Mouse (Mus musculus) left cerebral cortex, postnatal 14 days (tissue): ENCODE data around the gene G3bp1. TPM values are rescaled to one million over a fixed set of nuclear protein-coding genes. Genes with fewer than 3 reads are reported as not detected.

Experiments
- DNase-seq, 2 experiments: peaks; one replicate each; pipeline ENCODE4 v3.0.0; 2021 to 2022; ENCODE audit warnings: low spot score in 2 of 2, mixed read lengths in 1 of 2
- intact Hi-C: fragments of 180-260 bp; cut with DNase I; formaldehyde crosslinking; loops from one replicate; pipeline ENCODE4 v1.15.1; 2025
- long read RNA-seq, 2 experiments: library from polyadenylated mRNA; stranded (forward); transcript quantifications; one replicate each; pipeline ENCODE4 v2.0.0; 2021
- total RNA-seq, 2 experiments: library from RNA; stranded (reverse); gene quantifications; 2 replicates each; pipeline ENCODE4 v1.2.3; 2021

The G3bp1 gene
- 10 to 100 TPM; 38.1 to 38.8 TPM for total RNA-seq
- long read RNA-seq, experiment 1, full-length matches to known transcripts: 277 of 335 reads
- long read RNA-seq, experiment 1, partial matches to known transcripts: 7 of 335 reads
- long read RNA-seq, experiment 1, other reads (novel, unspliced or antisense): 51 of 335 reads
- long read RNA-seq, experiment 2, full-length matches to known transcripts: 289 of 340 reads
- long read RNA-seq, experiment 2, partial matches to known transcripts: 6 of 340 reads
- long read RNA-seq, experiment 2, other reads (novel, unspliced or antisense): 45 of 340 reads

- DNase-seq: peak; percentile 100
- intact Hi-C loops: no loop called here
Measured at GRCm38 (mm10) chr11:55469048-55469843, at the start of gene G3bp1. G3bp1 (plus strand) TSS chr11:55469685.

DNA sequence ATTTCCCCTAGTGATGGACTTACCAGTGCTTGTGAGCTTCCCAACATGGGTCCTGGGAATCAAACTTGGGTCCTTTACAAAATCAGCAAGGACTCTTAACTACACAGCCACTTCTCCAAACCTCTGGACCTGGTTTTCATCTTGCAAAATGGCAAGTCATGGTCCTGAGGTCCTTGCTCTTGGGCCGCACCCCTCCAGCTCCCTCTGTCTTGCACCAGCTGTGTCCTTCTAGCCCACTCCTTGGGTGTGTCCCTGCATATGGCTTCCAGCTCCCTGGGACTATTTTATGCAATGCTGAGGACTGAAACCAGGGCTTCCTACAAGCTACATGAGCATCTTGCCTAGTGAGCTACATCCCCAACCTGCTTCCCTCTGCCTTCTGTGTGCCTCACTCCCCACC, 46.5 kb upstream of the G3bp1 start, which contains the start of gene Sparc:
Sparc (minus strand) TSS at position 206 of the 400 bp plus-strand sequence.
- intact Hi-C loops: no loop called here

DNA sequence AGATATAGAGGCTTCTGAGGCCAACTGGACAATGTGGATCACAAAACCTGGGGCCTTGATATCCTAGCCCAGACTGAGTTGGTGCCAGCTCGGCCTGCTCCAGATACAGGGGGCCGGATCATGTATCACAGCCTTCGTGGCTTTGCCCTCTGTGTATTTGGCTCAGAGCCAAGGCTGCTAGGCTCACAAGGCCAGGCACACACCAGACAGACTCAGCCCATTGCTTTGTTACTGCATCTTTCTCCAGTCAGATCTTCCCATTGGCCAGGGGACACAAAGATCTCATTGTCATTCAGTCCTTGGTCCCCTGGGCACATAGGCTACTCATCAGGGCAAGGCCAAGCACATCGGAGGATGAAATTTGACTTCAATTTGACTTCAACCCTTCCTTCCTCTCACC, 45.7 kb upstream of the G3bp1 start:
- no peak for DNase-seq
- intact Hi-C loops: no loop called here

More for the DNA sequence above, 46.5 kb upstream of the G3bp1 start, which contains the start of gene Sparc:
- no peak for DNase-seq

GRCm38 (mm10) chr11:55424746-55425360, 44.6 kb upstream of the G3bp1 start:
- intact Hi-C loops: no loop called here
- no peak for DNase-seq

- intact Hi-C loops: no loop called here
- DNase-seq: peak in 1 of 2 experiments; percentile 33
Measured at GRCm38 (mm10) chr11:55428186-55429012, 41.1 kb upstream of the G3bp1 start.

- DNase-seq: no peak
- intact Hi-C loops: no loop called here
Measured at GRCm38 (mm10) chr11:55429973-55430372, 39.5 kb upstream of the G3bp1 start.

- intact Hi-C loops: no loop called here
Measured at GRCm38 (mm10) chr11:55432981-55433380, 36.5 kb upstream of the G3bp1 start.

DNA sequence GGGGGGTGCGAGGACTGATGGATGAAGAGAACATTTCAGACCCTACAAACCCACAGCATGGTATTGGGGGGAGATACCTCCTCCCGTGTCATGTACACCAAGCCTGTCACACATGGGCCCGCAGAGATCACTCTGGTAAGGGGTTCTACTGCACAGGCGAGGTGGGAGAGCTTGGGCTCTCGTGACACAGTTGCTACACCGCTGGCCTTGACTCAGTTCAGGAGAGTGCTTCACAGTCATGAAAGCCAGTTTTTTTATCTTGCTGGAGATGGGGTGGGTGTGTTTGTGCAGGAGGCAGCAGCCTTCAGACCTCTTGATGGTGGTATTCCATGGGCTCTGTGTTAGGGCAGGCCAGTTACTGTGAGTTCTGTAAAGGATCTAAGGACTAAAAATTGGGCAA, 33.4 kb upstream of the G3bp1 start:
- DNase-seq: no peak
- intact Hi-C loops: no loop called here

More at GRCm38 (mm10) chr11:55432981-55433380, 36.5 kb upstream of the G3bp1 start:
- peak in 1 of 2 experiments; percentile 35 for DNase-seq

- peak; percentile 41 to 65 for DNase-seq
- intact Hi-C loops: no loop called here
Measured at GRCm38 (mm10) chr11:55438031-55438430, 31.5 kb upstream of the G3bp1 start.

- no peak for DNase-seq
- intact Hi-C loops: loop anchor here (10.0 kb wide), 1 partner anchor 205 kb away; no protein-coding TSS in a partner anchor
Measured at GRCm38 (mm10) chr11:55439718-55440117, 29.8 kb upstream of the G3bp1 start.

DNA sequence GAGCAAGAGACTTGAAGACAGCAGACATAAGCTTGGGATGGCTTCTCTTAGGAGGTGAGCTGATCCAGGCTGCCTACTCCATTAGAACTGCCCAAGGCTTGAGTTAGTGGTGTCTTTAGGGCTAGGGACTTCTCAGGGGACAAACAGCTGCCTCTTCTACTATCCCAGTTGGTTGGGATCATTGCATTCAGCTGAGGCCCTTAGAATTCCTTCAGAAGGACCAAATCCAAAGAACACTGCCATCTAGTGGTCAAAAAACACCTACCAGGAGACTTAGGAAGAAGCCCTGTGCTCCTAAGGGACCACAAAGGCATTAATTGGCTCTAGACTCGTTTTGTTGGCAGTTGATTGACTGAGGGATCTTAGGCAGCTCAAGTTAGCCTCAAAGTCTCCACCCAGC, 24.7 kb upstream of the G3bp1 start:
- peak; percentile 76 to 81 for DNase-seq
- intact Hi-C loops: loop anchor here (1.0 to 10.0 kb wide), 3 partner anchors 55 to 242 kb away; partner anchors contain the start of gene Slc36a1

- intact Hi-C loops: loop anchor here (5.0 to 10.0 kb wide), 2 partner anchors 212 to 244 kb away; partner anchors contain the start of gene Slc36a1
- DNase-seq: peak; percentile 86 to 87
Measured at GRCm38 (mm10) chr11:55446579-55446978, 22.9 kb upstream of the G3bp1 start.

GRCm38 (mm10) chr11:55449531-55449930, 20.0 kb upstream of the G3bp1 start:
- intact Hi-C loops: loop anchor here (5.0 to 10.0 kb wide), 2 partner anchors 215 to 247 kb away; partner anchors contain the start of gene Slc36a1
- DNase-seq: no peak

- intact Hi-C loops: no loop called here
- DNase-seq: no peak
Measured at GRCm38 (mm10) chr11:55450311-55450710, 19.2 kb upstream of the G3bp1 start.

- intact Hi-C loops: no loop called here
- no peak for DNase-seq
Measured at GRCm38 (mm10) chr11:55453640-55454039, 15.8 kb upstream of the G3bp1 start.

DNA sequence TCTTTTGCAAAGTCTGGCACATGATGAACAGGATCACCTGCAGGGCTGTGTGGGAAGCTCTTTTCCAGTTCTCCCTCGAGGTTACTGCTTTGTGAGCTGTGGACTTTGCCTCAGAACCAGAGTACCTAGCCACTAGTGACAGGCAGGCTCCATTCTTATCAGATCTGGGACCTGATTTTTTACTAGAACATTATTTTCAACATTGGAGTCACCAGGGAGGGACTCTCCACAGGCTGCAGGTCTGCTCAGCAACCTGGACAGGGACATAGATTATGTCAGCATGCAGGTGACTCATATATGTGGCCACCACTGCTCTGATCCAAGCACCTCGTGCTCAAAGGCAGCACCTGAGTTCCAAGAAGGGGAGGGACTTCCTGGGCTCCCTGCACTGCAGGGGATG, 14.3 kb upstream of the G3bp1 start:
- no peak for DNase-seq
- intact Hi-C loops: no loop called here

DNA sequence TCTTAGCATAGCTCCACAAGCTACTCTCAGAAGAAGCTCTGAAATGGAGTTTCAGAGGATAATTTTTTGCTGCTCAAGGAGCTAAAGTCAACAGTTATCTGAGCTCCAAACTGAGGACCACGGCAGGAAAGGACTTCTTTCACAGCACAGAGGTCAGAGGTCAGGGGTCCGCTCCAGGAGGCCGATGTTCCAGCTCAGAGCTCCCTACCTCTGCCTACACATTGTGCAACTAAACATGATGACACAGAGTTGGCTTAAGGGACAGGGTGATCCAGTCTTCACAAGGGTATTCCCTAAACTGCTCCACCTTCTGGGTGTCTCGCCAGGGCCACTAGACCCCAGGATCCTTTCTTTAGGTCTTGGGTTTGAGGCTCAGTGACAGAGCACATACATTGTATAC, 11.0 kb upstream of the G3bp1 start:
- DNase-seq: no peak
- intact Hi-C loops: no loop called here

DNA sequence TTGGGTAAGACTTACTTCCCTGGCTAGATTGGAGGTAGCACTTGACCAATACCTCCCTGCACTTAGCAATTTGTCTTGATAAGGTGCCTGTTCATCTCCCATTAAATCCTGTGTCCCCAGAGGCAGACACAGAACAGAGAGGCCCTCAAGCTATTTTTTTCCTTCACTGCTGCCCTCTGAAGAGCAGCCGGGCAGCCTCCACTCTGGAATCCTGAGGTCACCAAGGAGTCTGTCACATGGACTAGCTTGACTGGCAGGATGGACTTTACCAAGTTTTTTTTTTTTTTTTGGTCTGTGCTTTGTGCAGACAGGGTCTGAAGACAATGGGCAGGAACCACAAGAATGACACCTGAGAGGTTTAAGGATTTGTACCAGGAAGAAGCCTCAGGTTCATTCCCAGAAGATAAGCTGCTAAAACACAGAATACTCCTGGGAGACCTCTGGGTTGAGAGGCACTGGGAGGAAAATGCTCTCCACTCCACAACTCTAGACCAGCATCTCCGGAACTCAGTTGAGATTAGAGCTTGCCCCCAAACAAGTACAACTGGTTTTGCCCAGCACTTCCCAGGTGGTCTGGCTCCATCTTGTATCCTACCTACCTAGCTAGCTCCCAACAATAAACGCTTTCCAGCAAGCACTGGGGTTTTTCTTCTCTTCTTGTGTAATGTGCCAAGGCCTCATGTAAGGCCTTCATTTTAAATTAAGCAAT, 9.5 kb upstream of the G3bp1 start:
- no peak for DNase-seq
- intact Hi-C loops: no loop called here
